Mouse (Mus musculus) CD4-positive, CD25-positive, alpha-beta regulatory T cell, adult 4 months (primary cell): ENCODE results near the gene Adap1. TPM values are rescaled to one million over a fixed set of nuclear protein-coding genes. Genes with fewer than 3 reads are reported as not detected.
A peak's percentile ranks its signal among the peaks of the same experiment; 100 is the strongest.
"Not testable (repeated sequence)": the region's sequence is repeated elsewhere in the genome, so short reads cannot be mapped to it uniquely, and the experiment has no call there.

Experiments used
- ATAC-seq: one replicate; pipeline ENCODE4 v1.8.0; 2017
- polyA plus RNA-seq, 2 experiments: library from polyadenylated mRNA; unstranded; fragments of 100-300 nt; shearing (Covaris generic); gene quantifications; one replicate each; pipeline ENCODE4 v1.2.1; 2017

Gene Adap1
- polyA plus RNA-seq, 2 experiments from 2014 or later = 4.8 to 6.0 TPM

GRCm38 (mm10) chr5:139349713-139350112 lies 24.3 kb upstream of the Adap1 start:
- no peak for ATAC-seq

DNA sequence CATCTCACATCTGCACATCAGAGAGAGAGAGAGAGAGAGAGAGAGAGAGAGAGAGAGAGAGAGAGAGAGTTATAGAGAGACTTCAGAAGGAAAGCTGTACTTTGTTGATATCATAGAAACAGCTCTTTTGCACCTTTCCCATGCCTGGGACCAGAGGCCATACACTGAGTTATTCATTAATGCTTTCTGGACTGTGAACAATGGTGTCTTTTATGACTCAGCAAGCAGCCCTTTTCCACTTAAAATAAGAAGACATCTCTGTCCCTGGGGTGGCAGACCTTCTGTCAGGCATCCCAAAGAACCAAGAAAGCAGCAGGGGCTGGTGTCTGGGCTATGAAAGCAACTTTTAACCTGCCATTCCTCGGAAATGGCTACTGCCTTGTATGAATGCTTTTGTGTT lies 21.8 kb upstream of the Adap1 start:
- no peak for ATAC-seq

GRCm38 (mm10) chr5:139345364-139345714 lies 19.9 kb upstream of the Adap1 start:
- ATAC-seq = peak; percentile 12

DNA sequence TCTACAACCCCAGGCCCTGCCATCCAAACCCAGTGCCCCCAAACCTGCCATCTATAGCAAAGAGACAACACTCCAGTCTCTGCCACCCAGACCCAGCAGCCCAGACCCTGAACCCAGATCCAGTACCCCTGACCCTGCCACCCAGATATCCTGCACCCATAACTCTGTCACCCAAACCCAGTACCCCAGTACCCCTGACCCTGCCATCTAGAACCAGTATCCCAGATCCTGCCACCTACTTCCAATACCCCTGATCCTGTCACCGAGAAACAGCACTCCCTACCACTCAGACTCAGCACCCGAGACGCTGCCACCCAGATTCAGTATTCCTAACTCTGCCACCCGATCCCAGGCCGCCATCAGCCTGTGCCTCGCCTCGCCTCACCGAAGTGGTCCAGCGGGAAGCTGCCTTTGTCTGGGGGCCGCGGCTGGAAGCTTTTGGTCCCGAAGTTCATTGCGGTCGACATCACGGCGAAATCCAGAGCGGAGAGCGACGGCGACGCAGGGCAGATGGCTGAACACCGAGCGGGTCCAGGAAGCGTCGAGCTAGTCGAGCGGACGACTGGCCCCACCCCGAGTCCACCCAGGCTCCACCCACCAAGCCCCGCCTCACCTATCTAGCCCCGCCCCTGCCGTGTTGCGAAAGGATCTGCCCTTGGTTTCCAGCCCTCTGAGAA lies 19.4 kb upstream of the Adap1 start:
- ATAC-seq = peak; percentile 94

GRCm38 (mm10) chr5:139344021-139344686 lies 18.7 kb upstream of the Adap1 start:
- peak; percentile 73 for ATAC-seq

DNA sequence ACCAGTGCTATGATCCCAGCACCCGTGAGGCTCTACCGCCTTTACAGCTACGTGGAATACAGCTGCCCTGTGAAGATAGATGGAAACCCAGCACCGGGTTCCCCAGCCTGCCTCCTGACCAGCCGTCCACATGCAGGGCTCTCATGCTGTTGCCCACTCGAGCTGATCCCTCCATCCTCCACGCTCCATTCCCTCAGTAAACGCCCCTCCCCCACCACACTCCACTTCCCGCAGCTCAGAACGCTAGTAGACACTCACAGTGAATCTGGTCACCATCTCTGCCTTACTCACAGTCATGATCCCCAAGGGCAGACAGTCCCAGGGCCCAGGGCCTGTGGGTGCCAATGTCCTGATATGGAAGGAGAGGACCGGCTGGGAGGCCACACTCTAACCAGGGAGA lies 13.5 kb upstream of the Adap1 start:
- no peak for ATAC-seq

DNA sequence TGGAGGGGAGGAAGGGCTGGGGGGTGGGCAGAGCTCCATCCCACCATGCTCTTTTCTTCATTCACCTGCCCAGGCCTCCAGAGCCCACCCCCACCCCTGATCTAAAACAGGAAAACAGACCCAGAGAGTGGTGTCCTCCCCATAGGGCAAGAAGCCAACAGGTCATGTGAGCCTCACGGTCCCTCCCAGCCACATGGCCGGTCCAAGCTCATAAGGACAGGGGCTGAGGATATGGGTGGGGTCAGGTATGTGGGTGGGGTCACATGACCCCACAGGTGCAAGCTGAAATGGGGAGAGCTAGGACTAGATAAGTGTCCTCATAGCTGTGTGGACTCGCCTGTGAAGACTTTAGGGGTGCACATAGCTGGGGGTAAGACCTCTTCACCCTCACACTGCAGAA lies 13.0 kb upstream of the Adap1 start:
- ATAC-seq = no peak

DNA sequence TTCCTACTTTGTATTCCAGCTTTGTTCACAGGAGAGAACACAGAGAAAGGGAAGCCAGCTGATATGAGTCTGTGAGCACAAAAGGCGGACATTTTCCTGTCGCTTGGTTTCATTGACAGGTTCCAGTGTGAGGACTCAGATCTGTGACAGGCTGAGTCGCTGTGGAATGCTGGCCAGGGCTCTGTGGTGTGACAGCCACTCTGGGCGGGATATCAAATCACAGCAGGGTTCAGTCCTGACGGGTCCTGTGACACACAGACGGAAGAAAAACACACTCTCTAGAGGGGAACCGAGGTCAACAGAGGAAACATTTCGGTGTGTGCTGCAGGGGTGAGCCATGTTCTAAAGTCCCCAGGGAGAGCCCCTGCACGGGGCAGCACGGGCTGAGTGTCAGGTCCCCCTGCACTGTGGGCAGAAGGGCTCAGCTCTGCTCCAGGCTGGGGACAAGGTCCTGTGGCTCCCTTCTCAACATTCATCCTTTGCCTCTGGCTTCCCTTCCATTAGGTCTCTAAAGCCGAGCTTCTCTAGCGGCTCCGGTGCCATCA lies 12.5 kb upstream of the Adap1 start:
- ATAC-seq = no peak

GRCm38 (mm10) chr5:139335634-139336033 lies 10.2 kb upstream of the Adap1 start:
- ATAC-seq = no peak

DNA sequence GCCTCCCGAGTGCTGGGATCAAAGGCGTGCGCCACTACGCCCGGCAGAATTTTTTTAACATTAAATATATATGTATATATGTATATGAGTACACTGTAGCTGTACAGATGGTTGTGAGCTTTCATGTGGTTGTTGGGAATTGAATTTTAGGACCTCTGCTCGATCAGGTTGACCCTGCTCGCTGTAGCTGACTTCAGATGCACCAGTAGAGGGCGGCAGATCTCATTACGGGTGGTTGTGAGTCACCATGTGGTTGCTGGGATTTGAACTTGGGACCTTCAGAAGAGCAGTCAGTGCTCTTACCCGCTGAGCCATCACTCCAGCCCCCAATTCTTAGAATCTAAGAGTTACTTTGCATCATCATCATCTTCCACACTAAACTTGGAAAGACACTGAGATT lies 9.0 kb upstream of the Adap1 start:
- not testable (repeated sequence) for ATAC-seq

- no peak for ATAC-seq
These were observed 8.0 kb upstream of the Adap1 start for GRCm38 (mm10) chr5:139333301-139334013.

- no peak for ATAC-seq
These were observed 7.3 kb upstream of the Adap1 start for GRCm38 (mm10) chr5:139332590-139333272.

GRCm38 (mm10) chr5:139331742-139332141 lies 6.3 kb upstream of the Adap1 start:
- ATAC-seq = peak; percentile 49

DNA sequence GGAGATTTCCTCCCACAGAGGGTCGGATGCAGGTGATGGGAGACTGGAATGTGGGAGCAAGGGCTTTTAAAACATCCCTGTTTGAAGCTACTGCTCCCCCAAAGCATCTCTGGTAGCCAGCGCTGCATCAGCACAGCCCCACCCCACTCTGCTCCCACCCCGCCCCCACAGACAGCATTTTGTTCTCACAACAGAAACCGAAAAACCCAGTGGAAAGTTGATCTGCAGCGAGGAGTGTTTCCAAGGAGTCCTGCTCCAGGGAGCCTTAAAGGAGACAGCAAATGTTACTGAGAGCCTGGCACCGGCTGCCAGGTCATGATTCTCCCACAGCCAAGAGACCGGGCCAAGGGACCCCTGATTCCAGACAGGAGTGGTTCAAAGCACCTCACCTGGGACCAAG lies 5.3 kb upstream of the Adap1 start:
- ATAC-seq = no peak

- no peak for ATAC-seq
These were observed 2.2 kb upstream of the Adap1 start for GRCm38 (mm10) chr5:139327634-139328020.

DNA sequence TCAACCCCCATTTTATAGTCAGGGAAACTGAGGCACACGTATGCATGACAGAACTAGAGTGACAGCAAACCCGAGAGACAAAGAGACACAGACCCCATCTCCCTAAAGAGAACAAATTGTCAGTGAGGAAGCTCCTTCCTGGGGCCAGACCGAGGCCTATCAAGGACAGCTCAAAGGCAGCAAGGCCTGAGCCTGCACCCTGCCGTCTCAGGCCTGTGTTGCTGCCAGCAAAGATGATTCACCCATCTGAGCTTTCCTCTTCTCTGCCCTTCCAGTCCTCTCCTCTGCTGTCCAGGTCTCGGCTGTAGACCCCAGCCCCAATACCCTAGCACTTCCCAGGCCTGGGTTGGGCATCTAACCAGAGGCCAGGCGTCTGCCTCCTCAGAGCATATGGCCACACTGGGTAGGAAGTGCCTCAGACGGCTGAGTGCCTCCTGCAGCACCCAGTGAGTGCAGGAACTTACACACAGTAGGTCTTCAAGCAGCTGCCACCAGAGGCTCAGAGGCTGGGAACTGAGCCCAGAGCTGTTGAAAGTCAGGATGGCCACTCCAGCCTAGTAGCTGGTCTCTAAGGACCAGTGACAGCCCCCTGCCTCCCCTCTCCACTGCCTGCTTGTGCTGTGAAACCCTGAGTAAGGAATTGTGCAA lies 1.7 kb upstream of the Adap1 start:
- ATAC-seq = no peak

DNA sequence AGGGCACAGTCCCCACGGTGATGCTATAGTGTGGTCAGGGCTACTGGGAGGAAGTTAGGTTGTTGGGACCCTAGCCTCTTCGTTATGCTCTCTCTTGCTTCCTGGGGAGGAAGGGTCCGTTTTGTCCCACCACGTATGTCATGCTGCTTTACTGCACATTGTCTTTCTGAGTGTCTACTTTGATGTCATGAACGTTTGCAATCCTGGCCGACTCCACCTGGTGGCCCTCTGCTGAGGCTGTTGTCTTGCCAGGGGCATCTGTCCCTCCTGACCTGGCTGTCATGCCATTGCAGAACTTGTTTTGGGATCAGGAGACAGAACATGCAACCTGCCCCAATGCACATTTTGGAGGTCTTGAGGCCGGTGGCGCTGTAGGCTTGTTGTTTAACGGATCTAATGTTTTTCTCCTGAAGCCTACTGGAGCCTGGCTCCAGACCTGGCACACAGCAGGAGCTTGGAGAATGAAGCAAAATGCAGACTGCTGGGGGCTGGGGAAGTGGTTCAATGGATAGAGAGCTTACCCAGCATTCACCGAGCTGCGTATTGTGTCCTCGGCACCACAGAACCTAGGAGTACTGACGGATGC lies 782 bp upstream of the Adap1 start:
- ATAC-seq = peak; percentile 3

DNA sequence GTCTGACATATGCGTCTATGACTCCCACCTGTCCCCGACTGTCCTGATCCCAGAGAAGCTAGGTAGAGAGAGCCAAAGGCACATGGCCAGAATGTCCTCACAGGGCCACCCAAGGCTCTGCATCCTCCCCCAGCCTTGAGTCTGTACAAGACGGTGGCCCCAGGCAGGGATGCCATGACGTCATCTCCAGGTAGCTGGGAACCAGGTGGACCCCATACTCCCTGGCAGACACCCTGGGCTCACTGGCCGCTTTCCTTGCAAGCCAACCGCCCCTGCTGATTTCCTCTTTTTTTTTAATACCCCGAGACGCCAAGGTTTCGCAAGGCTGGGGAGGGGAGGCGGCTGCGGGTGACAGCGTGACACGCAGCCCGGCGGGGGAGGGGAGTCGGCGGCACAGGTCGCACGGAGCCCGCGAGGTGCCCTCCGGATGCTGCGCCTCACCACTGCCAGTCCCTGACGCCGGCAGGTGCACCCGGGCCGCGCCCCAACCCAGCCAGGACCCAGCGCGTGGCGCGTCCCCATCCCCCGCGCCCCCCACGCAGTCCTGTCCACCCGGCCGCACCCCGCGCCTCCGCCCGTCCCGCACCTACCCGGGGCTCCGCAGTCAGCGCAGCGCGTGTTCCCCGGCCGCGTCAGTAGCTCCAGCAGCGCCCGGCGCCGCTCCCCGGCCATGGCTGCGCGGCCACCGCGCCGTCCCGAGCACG lies 579 bp downstream of the Adap1 start:
- ATAC-seq = peak; percentile 71

- no peak for ATAC-seq
These were observed 1.4 kb downstream of the Adap1 start for GRCm38 (mm10) chr5:139324045-139324491.

GRCm38 (mm10) chr5:139323260-139323924 lies 2.0 kb downstream of the Adap1 start:
- ATAC-seq = no peak

DNA sequence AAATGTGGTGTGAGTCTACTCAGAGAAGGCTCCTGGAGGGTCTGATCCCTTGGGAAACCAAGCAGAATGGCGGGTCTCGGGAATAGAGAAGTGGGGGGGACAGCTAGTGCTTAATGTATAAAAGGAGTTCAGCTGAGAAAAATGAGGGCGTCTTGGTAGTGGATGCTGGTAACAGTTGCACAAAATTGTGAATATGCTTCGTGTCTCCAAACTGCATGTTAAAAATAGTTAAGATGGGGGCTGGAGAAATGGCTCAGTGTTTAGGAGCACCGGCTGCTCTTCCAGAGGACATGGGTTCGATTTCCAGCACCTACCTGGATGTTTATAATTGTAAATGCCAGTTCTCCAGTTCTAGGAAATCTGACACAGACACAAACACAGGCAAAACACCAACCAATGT lies 4.1 kb downstream of the Adap1 start:
- ATAC-seq = no peak
